Mouse (Mus musculus) gastrocnemius, postnatal 10 days (tissue): Measurements from ENCODE around the gene Slc25a24. TPM values are rescaled to one million over a fixed set of nuclear protein-coding genes. Genes with fewer than 3 reads are reported as not detected.

Experiments
- DNase-seq: peaks from one replicate; pipeline ENCODE4 v3.0.0; 2021; ENCODE audit warnings: mixed read lengths
- total RNA-seq, 2 experiments: library from RNA; stranded (reverse); gene quantifications; 2 replicates each; pipeline ENCODE4 v1.2.3; 2021

Slc25a24 gene
- total RNA-seq, 2 experiments from 2014 or later: 12.4 to 16.1 TPM

DNA sequence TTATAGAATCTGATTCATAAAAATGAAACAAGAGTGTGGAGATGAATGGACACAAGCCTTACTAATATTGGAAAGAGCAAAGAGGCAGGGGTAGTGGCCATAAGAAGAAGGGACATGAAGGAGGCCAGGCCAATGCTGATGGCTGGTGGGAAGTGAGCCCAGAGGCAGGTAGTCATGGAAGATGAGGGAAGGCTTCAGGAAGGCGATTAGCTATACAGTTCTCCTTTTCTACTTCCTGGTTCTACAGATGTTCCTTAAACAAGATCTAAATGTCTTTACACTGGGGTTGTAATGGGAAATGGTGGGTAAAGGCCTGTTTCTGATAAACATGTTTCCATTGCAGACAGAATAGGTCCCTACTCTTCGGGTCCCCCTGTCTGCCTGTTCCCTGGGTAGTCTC, 46.2 kb downstream of the Slc25a24 start:
- no peak for DNase-seq

GRCm38 (mm10) chr3:109171070-109171778, 48.3 kb downstream of the Slc25a24 start:
- DNase-seq: peak; percentile 58

GRCm38 (mm10) chr3:109174394-109174793, 51.4 kb downstream of the Slc25a24 start:
- no peak for DNase-seq

GRCm38 (mm10) chr3:109178705-109179104, 55.8 kb downstream of the Slc25a24 start:
- DNase-seq: no peak

DNA sequence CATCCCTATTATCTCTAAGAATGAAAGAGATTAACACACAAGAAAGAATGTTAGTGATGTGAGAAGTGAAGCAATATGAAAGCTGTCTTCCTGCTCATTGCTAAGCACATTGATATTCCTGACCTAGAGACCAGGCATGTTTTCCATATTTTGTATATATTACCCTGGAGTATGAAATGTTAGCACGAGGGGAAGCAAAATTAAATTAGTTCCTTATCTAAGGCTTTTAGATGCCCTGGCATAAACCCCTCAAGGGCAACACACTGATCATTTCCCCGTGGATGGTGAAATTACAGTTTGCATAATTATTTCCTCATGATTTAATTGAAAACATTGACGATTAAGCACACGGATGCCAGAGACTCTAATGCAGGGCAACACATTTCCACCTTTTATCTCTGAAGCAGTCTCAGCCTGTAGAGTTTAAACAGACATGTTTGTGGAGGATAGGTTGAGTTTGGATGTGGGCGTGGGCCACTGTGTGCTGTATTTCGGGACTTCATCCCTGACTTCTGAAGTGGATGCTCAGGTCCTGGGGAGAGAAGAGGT, 56.7 kb downstream of the Slc25a24 start:
- DNase-seq: no peak

DNA sequence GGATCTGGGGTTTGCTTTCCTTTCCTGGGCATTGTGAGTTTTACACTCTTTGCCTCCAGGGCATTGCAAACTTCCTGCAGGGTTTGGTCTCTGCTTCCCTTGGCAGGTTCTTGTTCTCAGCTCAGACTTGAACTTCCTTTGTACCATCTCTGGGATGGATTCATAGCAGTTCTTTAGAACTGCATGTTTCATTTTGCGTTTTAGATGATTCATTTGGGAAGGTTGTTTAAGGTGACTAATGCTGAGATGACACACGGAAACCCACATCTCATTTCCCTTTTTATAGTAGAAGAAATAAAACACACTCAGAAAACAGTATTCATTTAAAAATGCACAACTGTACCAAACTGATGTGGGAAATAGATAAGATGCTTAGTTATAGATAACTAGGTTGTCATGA, 73.2 kb downstream of the Slc25a24 start:
- no peak for DNase-seq

GRCm38 (mm10) chr3:109199280-109199679, 76.3 kb downstream of the Slc25a24 start:
- no peak for DNase-seq

- DNase-seq: no peak
Observed at GRCm38 (mm10) chr3:109212322-109212721, 89.4 kb downstream of the Slc25a24 start.

- DNase-seq: no peak
Observed at GRCm38 (mm10) chr3:109216352-109216751, 93.4 kb downstream of the Slc25a24 start.

Other genes starting within 250 kb of the Slc25a24 start
- gene Fndc7, start 233.1 kb upstream of the Slc25a24 start, total RNA-seq: under 1 TPM; 0.07 to 0.34 TPM
- 10 to 100 TPM; 24.3 to 31.5 TPM for gene Prpf38b, start 211.4 kb upstream of the Slc25a24 start, total RNA-seq
- gene Henmt1, start 183.3 kb upstream of the Slc25a24 start, total RNA-seq: not detected
- gene Gm9857, start 182.7 kb upstream of the Slc25a24 start, total RNA-seq: not detected
- gene Fam102b, start 95.5 kb upstream of the Slc25a24 start, total RNA-seq: 10 to 100 TPM; 14.6 to 15.0 TPM
- not detected for gene Slc25a54, start 42.7 kb upstream of the Slc25a24 start, total RNA-seq
- 1 to 10 TPM; 6.0 to 7.3 TPM for gene Vav3, start 217.5 kb downstream of the Slc25a24 start, total RNA-seq